Mouse (Mus musculus): ENCODE measurements around the gene Sfxn1. TPM values are rescaled to one million over a fixed set of nuclear protein-coding genes. Genes with fewer than 3 reads are reported as not detected.

Sfxn1 gene
- polyA plus RNA-seq, 1 experiment from 2014 or later, result 83.1 TPM

- H3K4me1 ChIP-seq (ENCODE audit: insufficient read depth), result 0 out of 2 replicates have a peak, but pooled peaks cover 3% of the 10 kb centered on the region
- TF ChIP-seq CTCF (IDR thresholded peaks at IDR 0.05; ENCODE audit: low read depth), result no peak
- H3K4me3 ChIP-seq (ENCODE audit: low read depth, low read length), result no peak overlapping the region
- DNase-seq (peak; percentile 20), ATAC-seq (ENCODE audit: insufficient read depth) (no peak)
- H3K9ac ChIP-seq, result no peak overlapping the region
- WGBS, result 72% methylated on average over 15 of the region's 15 CpGs
- peaks cover 57% of the 10 kb centered on the region for H3K36me3 ChIP-seq (ENCODE audit: insufficient read depth)
- no peak overlapping the region for H3K27ac ChIP-seq (ENCODE audit: low read depth)
- no peak overlapping the region for H3K4me2 ChIP-seq
- H3K27me3 ChIP-seq (ENCODE audit: insufficient read depth, low read length), result no peaks in the 10 kb centered on the region
- H3K9me3 ChIP-seq (ENCODE audit: low read depth, low read length), result no peaks in the 10 kb centered on the region
These were observed 29.6 kb downstream of the Sfxn1 start for GRCm38 (mm10) chr13:54101031-54101820.

GRCm38 (mm10) chr13:54102061-54102460, 30.4 kb downstream of the Sfxn1 start:
- peaks cover 62% of the 10 kb centered on the region for H3K36me3 ChIP-seq (ENCODE audit: insufficient read depth)
- no peak overlapping the region for H3K9ac ChIP-seq
- H3K4me3 ChIP-seq (ENCODE audit: low read depth, low read length), result no peak overlapping the region
- no peak for DNase-seq
- TF ChIP-seq CTCF (IDR thresholded peaks at IDR 0.05; ENCODE audit: low read depth), result no peak
- H3K27me3 ChIP-seq (ENCODE audit: insufficient read depth, low read length), result no peaks in the 10 kb centered on the region
- H3K27ac ChIP-seq (ENCODE audit: low read depth), result no peak overlapping the region
- no peak for ATAC-seq (ENCODE audit: insufficient read depth)
- H3K9me3 ChIP-seq (ENCODE audit: low read depth, low read length), result no peaks in the 10 kb centered on the region
- 0 out of 2 replicates have a peak, but pooled peaks cover 3% of the 10 kb centered on the region for H3K4me1 ChIP-seq (ENCODE audit: insufficient read depth)
- WGBS, result 87% methylated on average over 3 of the region's 3 CpGs
- H3K4me2 ChIP-seq, result no peak overlapping the region

GRCm38 (mm10) chr13:54103271-54103670, 31.6 kb downstream of the Sfxn1 start:
- H3K4me2 ChIP-seq, result no peak overlapping the region
- H3K36me3 ChIP-seq (ENCODE audit: insufficient read depth), result peaks cover 63% of the 10 kb centered on the region
- H3K27ac ChIP-seq (ENCODE audit: low read depth), result no peak overlapping the region
- WGBS, result 75% methylated on average over 3 of the region's 3 CpGs
- no peak overlapping the region for H3K4me3 ChIP-seq (ENCODE audit: low read depth, low read length)
- TF ChIP-seq CTCF (IDR thresholded peaks at IDR 0.05; ENCODE audit: low read depth), result no peak
- no peak for DNase-seq
- 0 out of 2 replicates have a peak, but pooled peaks cover 3% of the 10 kb centered on the region for H3K4me1 ChIP-seq (ENCODE audit: insufficient read depth)
- no peaks in the 10 kb centered on the region for H3K9me3 ChIP-seq (ENCODE audit: low read depth, low read length)
- H3K9ac ChIP-seq, result no peak overlapping the region
- ATAC-seq (ENCODE audit: insufficient read depth), result no peak
- H3K27me3 ChIP-seq (ENCODE audit: insufficient read depth, low read length), result no peaks in the 10 kb centered on the region

GRCm38 (mm10) chr13:54103866-54104265, 32.2 kb downstream of the Sfxn1 start:
- Histone ChIP-seq H3K9ac (no peak overlapping the region), H3K9me3 (ENCODE audit: low read depth, low read length) (no peaks in the 10 kb centered on the region), H3K4me1 (ENCODE audit: insufficient read depth) (0 out of 2 replicates have a peak, but pooled peaks cover 3% of the 10 kb centered on the region), H3K27me3 (ENCODE audit: insufficient read depth, low read length) (no peaks in the 10 kb centered on the region), H3K36me3 (ENCODE audit: insufficient read depth) (peaks cover 60% of the 10 kb centered on the region), H3K27ac (ENCODE audit: low read depth) (no peak overlapping the region), H3K4me3 (ENCODE audit: low read depth, low read length) (no peak overlapping the region), H3K4me2 (no peak overlapping the region)
- no peak for TF ChIP-seq CTCF (IDR thresholded peaks at IDR 0.05; ENCODE audit: low read depth)
- 72% methylated on average over 10 of the region's 10 CpGs for WGBS
- ATAC-seq (ENCODE audit: insufficient read depth) (no peak), DNase-seq (no peak)

GRCm38 (mm10) chr13:54113819-54114550, 42.3 kb downstream of the Sfxn1 start:
- H3K9me3 ChIP-seq (ENCODE audit: low read depth, low read length), result no peaks in the 10 kb centered on the region
- ATAC-seq (ENCODE audit: insufficient read depth) (peak; percentile 70), DNase-seq (peak; percentile 87)
- no peak overlapping the region for H3K9ac ChIP-seq
- H3K36me3 ChIP-seq (ENCODE audit: insufficient read depth), result no peaks in the 10 kb centered on the region
- H3K27ac ChIP-seq (ENCODE audit: low read depth), result no peak overlapping the region
- TF ChIP-seq CTCF (IDR thresholded peaks at IDR 0.05; ENCODE audit: low read depth), result peak; percentile 94
- H3K27me3 ChIP-seq (ENCODE audit: insufficient read depth, low read length), result no peaks in the 10 kb centered on the region
- H3K4me3 ChIP-seq (ENCODE audit: low read depth, low read length), result no peak overlapping the region
- H3K4me2 ChIP-seq, result no peak overlapping the region
- no peaks in the 10 kb centered on the region for H3K4me1 ChIP-seq (ENCODE audit: insufficient read depth)
- 55% methylated on average over 11 of the region's 11 CpGs for WGBS

GRCm38 (mm10) chr13:54114931-54115330, 43.3 kb downstream of the Sfxn1 start:
- Histone ChIP-seq H3K9me3 (ENCODE audit: low read depth, low read length) (no peaks in the 10 kb centered on the region), H3K27ac (ENCODE audit: low read depth) (no peak overlapping the region), H3K36me3 (ENCODE audit: insufficient read depth) (no peaks in the 10 kb centered on the region), H3K27me3 (ENCODE audit: insufficient read depth, low read length) (no peaks in the 10 kb centered on the region), H3K4me2 (no peak overlapping the region), H3K9ac (no peak overlapping the region), H3K4me1 (ENCODE audit: insufficient read depth) (no peaks in the 10 kb centered on the region), H3K4me3 (ENCODE audit: low read depth, low read length) (no peak overlapping the region)
- no peak for TF ChIP-seq CTCF (IDR thresholded peaks at IDR 0.05; ENCODE audit: low read depth)
- WGBS, result 53% methylated on average over 5 of the region's 5 CpGs
- ATAC-seq (ENCODE audit: insufficient read depth) (no peak), DNase-seq (no peak)

- Histone ChIP-seq H3K9ac (no peak overlapping the region), H3K4me2 (no peak overlapping the region), H3K27me3 (ENCODE audit: insufficient read depth, low read length) (no peaks in the 10 kb centered on the region), H3K27ac (ENCODE audit: low read depth) (no peak overlapping the region), H3K4me1 (ENCODE audit: insufficient read depth) (no peaks in the 10 kb centered on the region), H3K36me3 (ENCODE audit: insufficient read depth) (no peaks in the 10 kb centered on the region), H3K4me3 (ENCODE audit: low read depth, low read length) (no peak overlapping the region), H3K9me3 (ENCODE audit: low read depth, low read length) (no peaks in the 10 kb centered on the region)
- DNase-seq (no peak), ATAC-seq (ENCODE audit: insufficient read depth) (no peak)
- 77% methylated on average over 6 of the region's 6 CpGs for WGBS
- no peak for TF ChIP-seq CTCF (IDR thresholded peaks at IDR 0.05; ENCODE audit: low read depth)
These were observed 44.1 kb downstream of the Sfxn1 start for GRCm38 (mm10) chr13:54115779-54116178.
